Mouse (Mus musculus): ENCODE data around the gene Hc. TPM values are rescaled to one million over a fixed set of nuclear protein-coding genes. Genes with fewer than 3 reads are reported as not detected.

Gene Hc
- total and polyA plus RNA-seq, 3 experiments: 0.22 TPM; not detected in 2

DNA sequence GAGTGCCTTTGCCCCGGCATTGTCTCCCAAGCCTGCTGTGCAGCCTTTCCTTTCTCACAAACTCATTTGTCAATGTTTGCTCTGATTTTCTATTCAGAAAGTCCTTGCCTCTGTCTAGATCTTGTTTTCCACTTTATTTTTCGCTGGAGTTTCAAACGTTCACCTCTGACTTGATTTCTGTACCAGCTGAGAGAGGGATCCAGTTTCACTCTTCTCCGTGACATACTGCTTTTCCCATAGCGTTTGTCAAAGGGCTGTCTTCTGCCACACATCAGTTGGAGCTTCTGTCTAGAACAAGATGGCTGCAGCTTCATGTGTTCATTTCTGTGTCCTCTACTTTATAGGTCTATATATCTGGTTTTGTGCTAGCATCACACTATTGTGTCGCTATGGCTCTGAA lies 17.9 kb upstream of the Hc start:
- Histone ChIP-seq H3K9me3 (replicated peaks) (no peaks in the 10 kb centered on the region), H3K36me3 (replicated peaks) (no peaks in the 10 kb centered on the region), H3K4me3 (ENCODE audit: low read depth, low read length) (no peak overlapping the region), H3K27me3 (ENCODE audit: insufficient read depth, low read length) (peaks cover 9% of the 10 kb centered on the region), H3K4me1 (ENCODE audit: insufficient read depth, low read depth, low read length) (no peaks in the 10 kb centered on the region)
- DNase-seq (ENCODE audit: low spot score) (no peak), ATAC-seq (ENCODE audit: extremely low read depth, insufficient number of reproducible peaks, low FRiP score, poor library complexity, severe bottlenecking) (no peak)
- TF ChIP-seq POLR2AphosphoS5 (IDR thresholded peaks at IDR 0.05; ENCODE audit: insufficient replicate concordance, low read depth, low read length) (no peak), CTCF (IDR thresholded peaks at IDR 0.05; ENCODE audit: low read depth, low read length) (no peak), TAL1 (conservative IDR thresholded peaks at IDR 0.05; ENCODE audit: low read depth, low read length) (no peak), GATA2 (IDR thresholded peaks at IDR 0.05; ENCODE audit: borderline replicate concordance, low read depth, low read length) (no peak), GATA1 (IDR thresholded peaks at IDR 0.05; ENCODE audit: borderline replicate concordance, low read length) (no peak)

DNA sequence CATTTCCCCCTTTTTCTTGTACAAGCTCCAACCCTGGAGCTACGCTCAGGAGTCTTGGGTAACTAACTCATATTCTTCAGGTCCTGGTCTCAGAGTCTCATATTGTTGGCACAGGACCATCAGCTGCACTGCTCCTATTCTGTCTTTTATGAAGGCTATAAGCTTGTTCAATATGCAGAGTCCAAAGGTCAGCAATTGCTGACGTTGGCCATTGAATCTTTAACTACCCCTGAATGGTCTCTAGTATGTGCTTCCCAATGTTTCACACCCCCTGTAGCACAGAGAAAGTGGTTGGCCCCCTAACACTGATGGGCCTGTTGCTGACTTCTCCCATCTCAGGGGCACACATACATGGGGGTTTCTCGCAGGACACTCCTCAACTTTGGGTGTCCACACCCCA lies 13.1 kb upstream of the Hc start:
- TF ChIP-seq POLR2AphosphoS5 (IDR thresholded peaks at IDR 0.05; ENCODE audit: insufficient replicate concordance, low read depth, low read length) (no peak), TAL1 (conservative IDR thresholded peaks at IDR 0.05; ENCODE audit: low read depth, low read length) (no peak), GATA2 (IDR thresholded peaks at IDR 0.05; ENCODE audit: borderline replicate concordance, low read depth, low read length) (no peak), GATA1 (IDR thresholded peaks at IDR 0.05; ENCODE audit: borderline replicate concordance, low read length) (no peak), CTCF (IDR thresholded peaks at IDR 0.05; ENCODE audit: low read depth, low read length) (no peak)
- ATAC-seq (ENCODE audit: extremely low read depth, insufficient number of reproducible peaks, low FRiP score, poor library complexity, severe bottlenecking) (no peak), DNase-seq (ENCODE audit: low spot score) (no peak)
- Histone ChIP-seq H3K9me3 (replicated peaks) (no peaks in the 10 kb centered on the region), H3K4me3 (ENCODE audit: low read depth, low read length) (no peak overlapping the region), H3K36me3 (replicated peaks) (no peaks in the 10 kb centered on the region), H3K4me1 (ENCODE audit: insufficient read depth, low read depth, low read length) (no peaks in the 10 kb centered on the region), H3K27me3 (ENCODE audit: insufficient read depth, low read length) (peaks cover 19% of the 10 kb centered on the region)

DNA sequence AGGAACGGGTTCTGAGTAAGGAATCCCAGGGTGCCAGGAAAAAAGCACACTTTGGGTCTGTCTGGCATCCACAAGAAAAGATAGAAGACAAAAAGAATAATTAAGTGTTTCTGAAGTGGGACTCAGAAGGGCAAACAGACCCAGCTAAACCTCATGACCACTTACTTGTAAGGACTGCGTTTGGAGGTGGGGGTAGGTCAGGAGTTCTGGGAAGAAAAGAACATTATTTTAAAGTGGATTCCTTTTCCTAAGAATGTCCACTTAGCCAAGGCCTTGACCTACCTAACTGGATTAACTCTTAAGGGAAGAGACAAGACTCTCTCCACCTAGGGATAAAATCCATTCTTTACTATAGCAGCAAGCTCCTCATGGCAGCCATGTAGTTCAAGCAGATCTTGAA lies 11.3 kb upstream of the Hc start:
- no peak overlapping the region for H3K4me3 ChIP-seq (ENCODE audit: low read depth, low read length)
- no peaks in the 10 kb centered on the region for H3K36me3 ChIP-seq (replicated peaks)
- no peaks in the 10 kb centered on the region for H3K4me1 ChIP-seq (ENCODE audit: insufficient read depth, low read depth, low read length)
- H3K9me3 ChIP-seq (replicated peaks): no peaks in the 10 kb centered on the region
- ATAC-seq (ENCODE audit: extremely low read depth, insufficient number of reproducible peaks, low FRiP score, poor library complexity, severe bottlenecking): no peak
- H3K27me3 ChIP-seq (ENCODE audit: insufficient read depth, low read length): peaks cover 19% of the 10 kb centered on the region
- DNase-seq (ENCODE audit: low spot score): no peak
- TF ChIP-seq POLR2AphosphoS5 (IDR thresholded peaks at IDR 0.05; ENCODE audit: insufficient replicate concordance, low read depth, low read length) (no peak), GATA2 (IDR thresholded peaks at IDR 0.05; ENCODE audit: borderline replicate concordance, low read depth, low read length) (no peak), TAL1 (conservative IDR thresholded peaks at IDR 0.05; ENCODE audit: low read depth, low read length) (no peak), GATA1 (IDR thresholded peaks at IDR 0.05; ENCODE audit: borderline replicate concordance, low read length) (no peak), CTCF (IDR thresholded peaks at IDR 0.05; ENCODE audit: low read depth, low read length) (no peak)

DNA sequence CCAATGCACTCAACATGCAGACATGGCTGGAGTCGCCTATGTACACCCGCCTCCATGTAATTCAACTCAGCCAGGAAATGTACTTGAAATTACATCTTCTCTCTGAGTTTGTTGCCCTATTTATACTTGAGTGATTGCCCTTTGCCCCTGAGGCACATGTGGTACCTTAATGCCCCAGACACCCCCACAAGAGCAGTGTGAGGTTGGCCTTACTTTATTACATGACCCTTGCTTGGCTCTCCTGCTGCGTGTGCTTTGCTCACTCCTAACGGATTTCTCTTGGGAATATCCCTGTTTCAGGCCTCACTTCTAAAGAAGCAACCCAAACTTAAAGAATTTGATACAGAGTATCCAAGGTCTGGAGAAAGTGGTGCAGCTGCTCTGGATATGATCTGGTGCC lies 9.0 kb upstream of the Hc start:
- TF ChIP-seq GATA1 (IDR thresholded peaks at IDR 0.05; ENCODE audit: borderline replicate concordance, low read length) (no peak), POLR2AphosphoS5 (IDR thresholded peaks at IDR 0.05; ENCODE audit: insufficient replicate concordance, low read depth, low read length) (no peak), CTCF (IDR thresholded peaks at IDR 0.05; ENCODE audit: low read depth, low read length) (no peak), GATA2 (IDR thresholded peaks at IDR 0.05; ENCODE audit: borderline replicate concordance, low read depth, low read length) (no peak), TAL1 (conservative IDR thresholded peaks at IDR 0.05; ENCODE audit: low read depth, low read length) (no peak)
- no peak overlapping the region for H3K4me3 ChIP-seq (ENCODE audit: low read depth, low read length)
- H3K4me1 ChIP-seq (ENCODE audit: insufficient read depth, low read depth, low read length): no peaks in the 10 kb centered on the region
- DNase-seq (ENCODE audit: low spot score) (no peak), ATAC-seq (ENCODE audit: extremely low read depth, insufficient number of reproducible peaks, low FRiP score, poor library complexity, severe bottlenecking) (no peak)
- H3K36me3 ChIP-seq (replicated peaks): no peaks in the 10 kb centered on the region
- peaks cover 19% of the 10 kb centered on the region for H3K27me3 ChIP-seq (ENCODE audit: insufficient read depth, low read length)
- H3K9me3 ChIP-seq (replicated peaks): no peaks in the 10 kb centered on the region

DNA sequence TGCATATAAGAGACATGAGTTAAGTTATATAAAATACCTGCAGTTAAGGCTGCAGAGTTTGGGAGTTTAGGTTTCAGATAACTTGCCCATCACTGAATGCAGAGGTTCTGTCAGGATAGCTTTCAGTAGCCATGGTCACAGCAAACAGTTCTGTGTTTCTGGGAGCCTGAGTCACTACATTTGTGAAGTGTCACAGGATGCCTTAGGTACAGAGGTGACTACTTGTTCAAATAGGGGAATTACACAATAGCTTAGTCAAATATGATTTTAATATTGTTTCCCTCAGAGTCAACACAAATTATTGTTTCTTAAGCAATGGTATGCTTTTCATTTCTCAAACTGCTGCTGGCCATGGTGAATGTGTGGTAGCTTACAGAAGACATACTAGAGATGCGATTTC lies 7.9 kb upstream of the Hc start:
- peaks cover 19% of the 10 kb centered on the region for H3K27me3 ChIP-seq (ENCODE audit: insufficient read depth, low read length)
- ATAC-seq (ENCODE audit: extremely low read depth, insufficient number of reproducible peaks, low FRiP score, poor library complexity, severe bottlenecking) (no peak), DNase-seq (ENCODE audit: low spot score) (no peak)
- H3K4me3 ChIP-seq (ENCODE audit: low read depth, low read length): no peak overlapping the region
- H3K9me3 ChIP-seq (replicated peaks): no peaks in the 10 kb centered on the region
- H3K36me3 ChIP-seq (replicated peaks): no peaks in the 10 kb centered on the region
- TF ChIP-seq CTCF (IDR thresholded peaks at IDR 0.05; ENCODE audit: low read depth, low read length) (no peak), TAL1 (conservative IDR thresholded peaks at IDR 0.05; ENCODE audit: low read depth, low read length) (no peak), POLR2AphosphoS5 (IDR thresholded peaks at IDR 0.05; ENCODE audit: insufficient replicate concordance, low read depth, low read length) (no peak), GATA1 (IDR thresholded peaks at IDR 0.05; ENCODE audit: borderline replicate concordance, low read length) (no peak), GATA2 (IDR thresholded peaks at IDR 0.05; ENCODE audit: borderline replicate concordance, low read depth, low read length) (no peak)
- H3K4me1 ChIP-seq (ENCODE audit: insufficient read depth, low read depth, low read length): no peaks in the 10 kb centered on the region

DNA sequence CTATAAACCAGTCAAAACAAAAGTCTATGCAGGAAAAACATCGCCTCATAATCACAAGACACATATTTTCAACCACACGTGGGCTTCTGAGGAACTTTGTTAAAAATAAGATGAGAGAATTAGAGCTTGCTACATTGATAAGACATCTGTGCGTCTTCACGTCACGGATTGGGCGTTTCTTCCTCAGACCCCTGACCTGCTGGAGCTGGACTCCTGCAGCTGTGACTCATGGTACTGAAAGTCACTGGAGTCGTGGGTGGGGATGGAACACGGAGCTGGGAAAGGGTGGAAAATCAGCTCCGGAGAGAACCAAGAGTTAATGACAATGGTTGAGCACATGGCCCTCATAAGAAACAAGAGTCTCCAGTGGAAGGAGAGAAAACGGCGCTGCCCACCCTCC lies 5.9 kb upstream of the Hc start:
- TF ChIP-seq GATA1 (IDR thresholded peaks at IDR 0.05; ENCODE audit: borderline replicate concordance, low read length): no peak
- no peak overlapping the region for H3K4me3 ChIP-seq (ENCODE audit: low read depth, low read length)
- no peaks in the 10 kb centered on the region for H3K36me3 ChIP-seq (replicated peaks)
- no peaks in the 10 kb centered on the region for H3K9me3 ChIP-seq (replicated peaks)
- H3K4me1 ChIP-seq (ENCODE audit: insufficient read depth, low read depth, low read length): no peaks in the 10 kb centered on the region
- peaks cover 19% of the 10 kb centered on the region for H3K27me3 ChIP-seq (ENCODE audit: insufficient read depth, low read length)
- DNase-seq (ENCODE audit: low spot score): no peak
- no peak for ATAC-seq (ENCODE audit: extremely low read depth, insufficient number of reproducible peaks, low FRiP score, poor library complexity, severe bottlenecking)

DNA sequence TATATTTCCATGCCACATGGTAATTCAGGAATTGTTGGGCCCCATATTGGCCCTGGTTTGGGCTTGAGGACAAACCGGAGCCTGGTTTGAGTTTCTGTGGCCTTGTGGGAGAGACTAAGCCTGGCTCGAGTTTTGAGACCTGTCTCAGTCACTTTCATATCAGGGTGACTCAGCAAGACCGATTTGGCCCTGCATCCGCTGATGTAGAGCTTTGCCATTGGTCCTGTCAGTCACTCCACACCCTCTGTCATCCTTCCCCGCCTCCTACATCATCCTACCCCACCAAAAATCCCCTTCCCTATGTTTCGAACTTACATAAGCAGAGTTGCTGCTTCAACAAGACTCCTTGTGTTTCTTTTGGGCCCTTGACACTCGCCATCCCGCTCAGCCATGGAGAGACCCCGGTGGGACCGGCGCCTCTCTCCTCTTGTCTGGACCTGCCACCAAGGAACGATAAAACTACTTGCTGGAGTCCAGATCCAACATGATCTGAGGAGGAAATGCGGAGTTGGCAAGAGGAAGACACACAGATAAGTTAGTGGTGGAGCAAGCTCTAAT lies 5.4 kb upstream of the Hc start:
- Histone ChIP-seq H3K27me3 (ENCODE audit: insufficient read depth, low read length) (peaks cover 19% of the 10 kb centered on the region), H3K4me3 (ENCODE audit: low read depth, low read length) (no peak overlapping the region), H3K9me3 (replicated peaks) (no peaks in the 10 kb centered on the region), H3K4me1 (ENCODE audit: insufficient read depth, low read depth, low read length) (no peaks in the 10 kb centered on the region), H3K36me3 (replicated peaks) (no peaks in the 10 kb centered on the region)
- DNase-seq (ENCODE audit: low spot score) (no peak), ATAC-seq (ENCODE audit: extremely low read depth, insufficient number of reproducible peaks, low FRiP score, poor library complexity, severe bottlenecking) (no peak)
- TF ChIP-seq POLR2AphosphoS5 (IDR thresholded peaks at IDR 0.05; ENCODE audit: insufficient replicate concordance, low read depth, low read length) (no peak), TAL1 (conservative IDR thresholded peaks at IDR 0.05; ENCODE audit: low read depth, low read length) (no peak), GATA1 (IDR thresholded peaks at IDR 0.05; ENCODE audit: borderline replicate concordance, low read length) (no peak), GATA2 (IDR thresholded peaks at IDR 0.05; ENCODE audit: borderline replicate concordance, low read depth, low read length) (no peak), CTCF (IDR thresholded peaks at IDR 0.05; ENCODE audit: low read depth, low read length) (no peak)

Data from G1E (cell line).